Mouse (Mus musculus): ENCODE results near the gene Rbm20.
"Not testable (repeated sequence)": the region's sequence is repeated elsewhere in the genome, so short reads cannot be mapped to it uniquely, and the experiment has no call there.

The Rbm20 gene

GRCm38 (mm10) chr19:53791751-53792720, 114.9 kb downstream of the Rbm20 start:
- no peak for DNase-seq (ENCODE audit: low spot score)

GRCm38 (mm10) chr19:53792976-53793897, 116.1 kb downstream of the Rbm20 start:
- DNase-seq (ENCODE audit: low spot score) = no peak

- DNase-seq (ENCODE audit: low spot score) = no peak
These were observed 117.1 kb downstream of the Rbm20 start for GRCm38 (mm10) chr19:53793994-53794890.

GRCm38 (mm10) chr19:53794996-53795395, 117.9 kb downstream of the Rbm20 start:
- no peak for DNase-seq (ENCODE audit: low spot score)

- no peak for DNase-seq (ENCODE audit: low spot score)
These were observed 118.9 kb downstream of the Rbm20 start for GRCm38 (mm10) chr19:53796020-53796419.

GRCm38 (mm10) chr19:53797770-53798169, 120.7 kb downstream of the Rbm20 start:
- DNase-seq (ENCODE audit: low spot score) = no peak

- no peak for DNase-seq (ENCODE audit: low spot score)
These were observed 122.8 kb downstream of the Rbm20 start for GRCm38 (mm10) chr19:53799885-53800284.

GRCm38 (mm10) chr19:53800365-53800999, 123.4 kb downstream of the Rbm20 start:
- DNase-seq (ENCODE audit: low spot score) = no peak

- DNase-seq (ENCODE audit: low spot score) = no peak
These were observed 124.3 kb downstream of the Rbm20 start for GRCm38 (mm10) chr19:53801380-53801779.

GRCm38 (mm10) chr19:53801789-53802683, 124.9 kb downstream of the Rbm20 start:
- DNase-seq (ENCODE audit: low spot score) = no peak

- DNase-seq (ENCODE audit: low spot score) = peak; percentile 55
These were observed 126.8 kb downstream of the Rbm20 start for GRCm38 (mm10) chr19:53803954-53804353.

- DNase-seq (ENCODE audit: low spot score) = no peak
These were observed 128.0 kb downstream of the Rbm20 start for GRCm38 (mm10) chr19:53805063-53805462.

- no peak for DNase-seq (ENCODE audit: low spot score)
These were observed 129.0 kb downstream of the Rbm20 start for GRCm38 (mm10) chr19:53806126-53806525.

GRCm38 (mm10) chr19:53806526-53807275, 129.6 kb downstream of the Rbm20 start:
- DNase-seq (ENCODE audit: low spot score) = not testable (repeated sequence)

GRCm38 (mm10) chr19:53807276-53807801, 130.2 kb downstream of the Rbm20 start:
- no peak for DNase-seq (ENCODE audit: low spot score)

GRCm38 (mm10) chr19:53808041-53808777, 131.1 kb downstream of the Rbm20 start:
- DNase-seq (ENCODE audit: low spot score) = no peak

GRCm38 (mm10) chr19:53809185-53809861, 132.2 kb downstream of the Rbm20 start:
- no peak for DNase-seq (ENCODE audit: low spot score)

GRCm38 (mm10) chr19:53810024-53810423, 132.9 kb downstream of the Rbm20 start:
- DNase-seq (ENCODE audit: low spot score) = peak; percentile 63
